Mouse (Mus musculus): ENCODE results near the gene Hbq1b. TPM values are rescaled to one million over a fixed set of nuclear protein-coding genes. Genes with fewer than 3 reads are reported as not detected.
"Not testable (repeated sequence)": the region's sequence is repeated elsewhere in the genome, so short reads cannot be mapped to it uniquely, and the experiment has no call there.

Hbq1b gene
- total RNA-seq, 1 experiment from 2014 or later: 1.2 TPM

DNA sequence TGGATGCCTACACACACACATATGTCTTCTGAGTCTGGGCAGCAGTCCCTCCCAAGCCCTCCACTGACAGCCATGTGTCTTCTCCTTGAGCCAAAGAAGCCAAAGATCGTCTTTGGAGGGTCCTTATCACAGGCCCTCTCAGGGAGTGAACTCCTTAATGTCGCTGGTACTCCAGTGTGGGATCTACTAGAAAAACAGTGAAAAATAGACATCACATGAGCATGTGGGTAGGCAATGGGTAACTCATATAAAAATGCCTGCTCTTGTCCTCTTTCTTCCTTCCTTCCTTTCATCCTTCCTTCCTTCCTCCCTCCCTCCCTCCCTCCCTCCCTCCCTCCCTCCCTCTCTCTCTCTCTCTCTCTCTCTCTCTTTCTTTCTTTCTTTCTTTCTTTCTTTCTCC lies 10.7 kb downstream of the Hbq1b start:
- not testable (repeated sequence) for ATAC-seq (ENCODE audit: extremely low read depth, insufficient number of reproducible peaks, low FRiP score, poor library complexity, severe bottlenecking)

GRCm38 (mm10) chr11:32297866-32298531 lies 11.2 kb downstream of the Hbq1b start:
- ATAC-seq (ENCODE audit: extremely low read depth, insufficient number of reproducible peaks, low FRiP score, poor library complexity, severe bottlenecking): no peak

- no peak for ATAC-seq (ENCODE audit: extremely low read depth, insufficient number of reproducible peaks, low FRiP score, poor library complexity, severe bottlenecking)
These were observed 11.8 kb downstream of the Hbq1b start for GRCm38 (mm10) chr11:32298532-32298918.

- ATAC-seq (ENCODE audit: extremely low read depth, insufficient number of reproducible peaks, low FRiP score, poor library complexity, severe bottlenecking): 0 out of 2 replicates have a peak, but pooled peaks have one; percentile 31
These were observed 13.1 kb downstream of the Hbq1b start, which contains the start of gene Hbq1a for GRCm38 (mm10) chr11:32299865-32300264. Gene Hbq1a (plus strand): TSS chr11:32300069.

DNA sequence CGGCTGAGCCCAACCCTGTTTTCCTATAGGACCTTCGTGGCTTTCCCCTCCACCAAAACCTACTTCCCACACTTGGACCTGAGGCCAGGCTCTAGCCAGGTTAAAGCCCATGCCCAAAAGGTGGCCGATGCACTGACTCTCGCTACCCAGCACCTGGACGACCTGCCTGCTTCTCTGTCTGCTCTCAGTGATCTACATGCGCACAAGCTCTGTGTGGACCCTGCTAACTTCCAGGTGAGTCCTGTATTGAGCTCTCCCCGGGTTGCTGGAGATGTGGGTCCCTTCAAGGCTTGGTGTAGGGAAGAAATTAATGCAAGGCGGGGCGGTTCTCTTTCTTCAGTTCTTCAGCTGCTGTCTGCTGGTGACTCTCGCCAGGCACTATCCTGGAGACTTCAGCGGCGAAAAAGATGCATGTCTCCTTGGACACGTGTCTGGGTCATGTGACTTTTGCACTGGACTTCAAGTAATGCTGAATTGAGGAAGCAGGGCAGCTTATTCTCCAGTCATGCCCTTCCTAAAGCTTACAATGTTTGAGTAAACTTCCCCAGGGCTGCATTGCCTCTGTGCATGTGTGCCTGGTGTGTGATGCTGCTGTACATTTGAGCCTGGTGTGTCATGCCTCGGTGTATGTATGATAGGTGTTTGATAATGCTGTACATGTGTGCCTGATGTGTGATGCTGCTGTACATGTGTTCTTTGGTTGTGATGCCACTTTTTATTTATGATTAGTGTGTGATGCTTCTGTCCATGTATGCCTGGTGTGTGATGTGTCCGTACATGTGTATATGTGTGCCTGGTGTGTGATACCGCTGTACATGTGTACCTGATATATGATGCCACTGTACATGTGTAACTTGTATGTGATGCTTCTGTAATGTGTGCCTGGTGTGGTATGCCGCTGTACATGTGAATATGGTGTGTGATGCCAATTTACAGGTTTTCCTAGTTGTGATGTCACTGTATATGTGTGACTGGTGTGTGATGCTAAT lies 13.8 kb downstream of the Hbq1b start:
- no peak for ATAC-seq (ENCODE audit: extremely low read depth, insufficient number of reproducible peaks, low FRiP score, poor library complexity, severe bottlenecking)

DNA sequence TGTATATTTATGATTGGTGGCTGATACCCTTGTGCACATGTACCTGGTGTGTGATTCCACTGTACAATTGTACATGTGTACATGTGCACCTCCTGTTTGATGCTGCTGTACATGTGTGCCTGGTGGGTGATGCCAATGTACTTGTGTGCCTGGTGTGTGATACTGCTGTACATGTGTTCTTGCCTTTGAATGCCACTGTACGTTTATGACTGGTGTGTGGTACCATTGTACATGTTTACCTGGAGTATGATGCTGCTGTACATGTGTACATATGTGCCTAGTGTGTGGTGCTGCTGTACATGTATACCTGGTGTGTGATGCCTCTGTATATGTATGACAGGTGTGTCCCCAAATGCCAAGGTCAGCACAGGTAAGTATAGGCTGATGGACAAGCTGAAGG lies 14.7 kb downstream of the Hbq1b start:
- ATAC-seq (ENCODE audit: extremely low read depth, insufficient number of reproducible peaks, low FRiP score, poor library complexity, severe bottlenecking): no peak

- no peak for ATAC-seq (ENCODE audit: extremely low read depth, insufficient number of reproducible peaks, low FRiP score, poor library complexity, severe bottlenecking)
These were observed 16.2 kb downstream of the Hbq1b start for GRCm38 (mm10) chr11:32302824-32303419.

DNA sequence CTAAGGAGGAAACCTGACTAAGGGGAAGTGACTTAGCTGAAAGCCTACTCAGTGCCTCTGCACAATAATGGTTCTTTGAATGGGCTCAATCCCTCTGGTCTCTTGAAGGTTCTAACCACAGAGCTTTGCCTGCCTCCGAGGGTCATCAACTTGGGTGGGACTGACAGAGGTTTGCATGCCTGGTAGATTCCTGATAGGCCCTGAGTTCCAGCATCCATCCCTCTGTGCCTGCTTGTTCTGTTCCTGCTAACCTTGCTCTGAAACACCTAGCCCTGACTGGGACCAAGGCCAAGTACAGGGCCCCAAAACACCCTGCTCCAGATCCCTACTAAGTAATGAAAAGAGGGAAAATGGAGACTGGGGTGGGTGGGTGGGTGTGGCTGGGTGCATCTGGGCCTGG lies 16.7 kb downstream of the Hbq1b start:
- no peak for ATAC-seq (ENCODE audit: extremely low read depth, insufficient number of reproducible peaks, low FRiP score, poor library complexity, severe bottlenecking)

DNA sequence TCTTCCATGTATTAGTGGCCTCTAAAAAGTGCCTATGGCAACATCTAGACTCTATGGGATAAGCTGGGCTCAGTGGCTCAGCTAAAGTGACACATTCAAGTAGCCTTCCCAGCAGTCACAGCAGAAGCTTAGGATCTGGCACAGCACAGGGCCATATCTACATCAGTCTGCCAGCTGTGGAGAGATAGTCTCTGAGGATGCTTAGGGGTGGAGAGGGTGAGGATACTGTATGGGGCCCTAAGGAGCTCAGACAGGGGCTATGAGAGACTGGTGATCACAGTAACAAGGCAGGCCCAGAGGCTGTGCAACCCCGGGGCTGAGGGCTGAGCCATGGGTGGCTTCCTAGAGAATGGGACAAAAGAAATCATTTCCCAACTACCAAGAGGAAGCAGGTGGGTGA lies 20.2 kb downstream of the Hbq1b start:
- ATAC-seq (ENCODE audit: extremely low read depth, insufficient number of reproducible peaks, low FRiP score, poor library complexity, severe bottlenecking): no peak

GRCm38 (mm10) chr11:32309446-32309845 lies 22.7 kb downstream of the Hbq1b start:
- ATAC-seq (ENCODE audit: extremely low read depth, insufficient number of reproducible peaks, low FRiP score, poor library complexity, severe bottlenecking): no peak

GRCm38 (mm10) chr11:32309928-32310327 lies 23.2 kb downstream of the Hbq1b start:
- ATAC-seq (ENCODE audit: extremely low read depth, insufficient number of reproducible peaks, low FRiP score, poor library complexity, severe bottlenecking): no peak

DNA sequence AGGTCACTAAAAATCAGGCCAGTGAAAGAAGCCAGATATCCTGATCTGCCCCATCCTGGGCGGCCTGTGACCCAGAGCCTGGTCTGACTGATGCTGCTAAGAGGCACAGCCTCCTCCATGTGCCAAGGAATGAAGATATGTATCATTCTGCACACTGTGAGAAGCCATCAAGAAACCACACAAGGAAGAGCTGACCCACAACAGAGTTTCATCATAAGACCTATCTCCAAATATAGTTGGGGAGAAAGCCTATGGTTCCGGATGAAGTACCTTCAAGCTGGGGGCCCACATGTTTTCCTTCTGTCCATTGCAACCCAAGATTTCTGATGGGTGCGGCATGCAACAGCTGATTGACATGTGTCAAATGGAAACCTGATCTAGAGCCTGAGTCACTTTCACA lies 29.2 kb downstream of the Hbq1b start:
- no peak for ATAC-seq (ENCODE audit: extremely low read depth, insufficient number of reproducible peaks, low FRiP score, poor library complexity, severe bottlenecking)

- ATAC-seq (ENCODE audit: extremely low read depth, insufficient number of reproducible peaks, low FRiP score, poor library complexity, severe bottlenecking): no peak
These were observed 33.9 kb downstream of the Hbq1b start for GRCm38 (mm10) chr11:32320507-32321195.

DNA sequence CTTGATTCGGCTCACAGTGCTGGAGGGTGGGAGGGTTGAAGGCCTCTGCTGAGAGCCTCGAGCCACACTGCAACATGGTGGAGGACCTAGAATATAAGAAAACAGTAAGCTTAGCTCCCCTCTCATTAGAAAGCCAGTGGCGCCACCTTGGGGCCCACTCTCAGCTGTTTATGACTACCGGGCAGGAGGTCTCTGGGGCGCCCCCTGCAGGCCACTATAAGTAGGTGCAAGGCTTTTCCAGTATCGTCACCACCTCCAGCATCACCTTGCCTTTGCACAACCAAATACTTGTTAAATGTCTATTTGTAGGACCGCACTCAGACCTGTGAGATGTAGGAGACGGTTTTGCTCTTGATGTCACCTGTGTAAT lies 34.4 kb downstream of the Hbq1b start:
- ATAC-seq (ENCODE audit: extremely low read depth, insufficient number of reproducible peaks, low FRiP score, poor library complexity, severe bottlenecking): no peak

DNA sequence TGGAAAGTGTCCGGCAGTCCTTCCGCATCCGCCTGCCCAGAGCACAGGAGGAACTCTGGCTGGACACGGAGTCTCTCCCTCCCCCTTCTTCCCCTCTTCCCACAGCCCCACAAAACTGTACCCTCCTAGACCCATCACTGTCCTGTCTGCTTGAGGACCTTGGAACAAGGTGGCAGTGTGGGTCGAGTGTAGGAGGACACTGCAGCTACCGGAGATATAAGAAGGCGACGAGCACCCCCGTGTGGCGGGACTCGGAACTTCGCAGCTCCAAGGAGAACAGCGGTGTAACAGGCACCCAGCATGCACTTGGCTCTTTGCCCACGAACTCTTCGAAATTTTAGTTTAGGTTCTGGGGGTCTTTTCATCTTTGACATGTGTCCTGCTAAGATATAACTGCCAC lies 37.8 kb downstream of the Hbq1b start:
- ATAC-seq (ENCODE audit: extremely low read depth, insufficient number of reproducible peaks, low FRiP score, poor library complexity, severe bottlenecking): peak; percentile 81

DNA sequence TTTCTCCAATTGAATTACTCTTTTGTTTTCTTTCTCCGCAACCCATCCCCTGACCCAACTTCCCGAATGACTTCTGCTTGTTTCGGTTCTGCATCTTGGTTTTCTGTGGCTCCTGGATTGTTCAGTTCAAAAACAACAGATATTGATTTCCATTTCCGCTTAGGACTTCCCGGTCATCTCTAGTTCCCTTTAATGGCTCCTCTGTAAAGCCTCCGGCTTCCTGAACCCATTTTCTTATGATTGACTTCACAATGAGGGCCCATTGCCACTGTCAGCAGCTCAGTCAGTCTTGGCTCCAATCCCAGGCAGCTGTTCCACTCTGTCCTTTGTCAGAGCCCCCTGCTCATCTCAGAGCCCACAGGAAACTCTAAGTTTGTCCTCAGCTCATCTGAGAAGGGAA lies 44.3 kb downstream of the Hbq1b start:
- ATAC-seq (ENCODE audit: extremely low read depth, insufficient number of reproducible peaks, low FRiP score, poor library complexity, severe bottlenecking): no peak

DNA sequence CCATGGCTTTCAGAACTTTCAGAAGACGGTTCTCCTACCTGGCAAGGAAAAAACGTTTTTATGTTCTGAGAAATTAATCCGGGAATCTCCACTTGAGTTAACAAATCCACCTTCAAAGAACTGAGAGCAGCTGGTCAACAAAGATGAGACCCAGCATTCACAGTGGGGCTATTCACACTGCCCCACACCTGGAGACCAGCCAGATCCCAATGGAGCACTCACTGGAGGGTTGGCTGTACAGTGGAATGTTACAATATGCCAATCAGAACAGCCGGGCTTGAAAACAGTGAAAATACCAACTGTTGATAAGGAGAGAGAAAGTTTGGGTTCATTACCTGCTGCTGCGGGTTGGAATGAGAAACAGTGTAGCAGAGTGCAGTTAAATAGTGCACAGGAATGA lies 45.1 kb downstream of the Hbq1b start:
- ATAC-seq (ENCODE audit: extremely low read depth, insufficient number of reproducible peaks, low FRiP score, poor library complexity, severe bottlenecking): no peak

DNA sequence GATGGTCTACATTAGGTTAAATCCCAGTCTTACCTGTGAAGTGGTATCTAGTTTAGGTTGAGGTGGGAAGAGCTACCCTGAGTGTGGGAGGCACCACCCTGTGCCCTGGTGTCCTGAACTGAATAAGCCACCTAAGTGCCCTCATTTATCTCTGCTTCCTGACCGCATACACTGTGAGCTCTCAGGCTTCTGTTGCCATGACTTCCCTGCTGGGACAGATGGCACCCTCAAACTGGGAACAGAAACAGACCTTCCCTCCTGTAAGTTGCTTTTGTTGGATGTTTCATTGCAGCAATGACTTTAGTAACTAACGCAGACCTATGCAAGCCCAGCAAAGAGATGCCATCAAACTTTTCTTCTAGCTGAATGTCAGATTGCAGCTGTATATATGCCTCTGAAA lies 46.5 kb downstream of the Hbq1b start:
- ATAC-seq (ENCODE audit: extremely low read depth, insufficient number of reproducible peaks, low FRiP score, poor library complexity, severe bottlenecking): no peak

DNA sequence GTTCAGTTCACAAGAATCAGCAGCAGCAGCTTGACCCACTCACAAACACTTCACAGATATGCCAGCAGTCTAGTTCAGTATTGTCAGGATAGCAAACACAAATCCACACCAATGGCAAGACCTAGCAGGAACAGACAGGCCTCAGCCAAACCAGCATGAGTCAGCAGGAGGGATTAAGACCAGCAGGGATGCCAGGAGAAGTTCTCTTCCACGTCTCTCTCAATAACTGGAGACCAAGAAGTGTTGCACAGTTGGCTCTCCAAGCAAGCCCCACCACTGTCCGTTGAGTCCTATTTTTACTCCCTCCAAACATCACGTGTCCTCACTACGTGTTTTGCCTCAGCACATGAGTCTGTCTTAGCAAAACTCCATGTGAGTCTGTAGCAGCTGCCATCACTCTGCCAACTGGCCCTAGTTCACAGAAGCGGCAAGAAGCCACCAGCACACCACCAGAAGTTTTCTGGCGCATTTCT lies 49.7 kb downstream of the Hbq1b start:
- no peak for ATAC-seq (ENCODE audit: extremely low read depth, insufficient number of reproducible peaks, low FRiP score, poor library complexity, severe bottlenecking)
